Mouse (Mus musculus) kidney, adult 2 months (tissue): Measurements from ENCODE around the gene Crtc3.

Experiments
- CTCF ChIP-seq: fragments of 200-500 bp; conservative IDR thresholded peaks from 2 replicates; pipeline ENCODE4 v1.5.1; 2011; ENCODE audit warnings: low read depth, mild to moderate bottlenecking, control low read depth, low read length, moderate library complexity, mixed read lengths; ENCODE audit not compliant: insufficient read depth, insufficient read length
- POLR2A ChIP-seq: fragments of 200-500 bp; IDR thresholded peaks from one replicate; pipeline ENCODE4 v1.6.1; 2011; ENCODE audit warnings: low read depth, low read length, control low read depth

- no peak for TF ChIP-seq CTCF
- TF ChIP-seq POLR2A: no peak
Measured at GRCm38 (mm10) chr7:80696334-80696733, 7.7 kb upstream of the Crtc3 start.
